In the genomic region with DNA sequence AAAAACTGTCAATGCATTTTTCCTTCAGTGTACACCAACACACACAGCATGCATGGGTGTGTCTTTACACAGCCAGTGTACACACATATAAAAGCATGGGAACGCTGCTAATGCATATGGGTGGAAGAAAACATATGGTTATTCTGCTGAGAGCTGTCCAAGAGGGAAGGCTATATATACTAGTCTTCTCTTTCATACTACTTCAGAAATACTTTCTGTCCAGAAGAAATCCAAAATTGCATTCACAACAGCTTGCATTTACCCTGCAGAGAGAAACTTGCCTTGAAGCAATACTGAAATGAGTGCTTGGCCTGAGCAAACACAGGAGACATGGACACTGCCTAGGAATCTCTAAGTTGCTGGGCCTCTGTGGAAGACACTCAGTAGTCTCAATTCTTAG, we compare ENCODE assay signal across 33 mouse cellular contexts. TPM values are rescaled to one million over a fixed set of nuclear protein-coding genes. Genes with fewer than 3 reads are reported as not detected.
A peak's percentile ranks its signal among the peaks of the same experiment; 100 is the strongest.
DNase-seq lines count a peak whose midpoint lies in the region; ATAC-seq lines count a peak whose summit lies in the region.
"Had no signal": no experiment of that assay in that cellular context is flagged by ENCODE, and none has a peak within 500 bp of the region (broad histone marks: within the 10 kb centered on the region; RNA-seq: fewer than 3 reads in every experiment).

No protein-coding gene starts in this region.

- no peaks in the 10 kb centered on the region for H3K9me3 ChIP-seq in hindbrain, embryonic 12.5 days (replicated peaks)
- no peaks in the 10 kb centered on the region for H3K9me3 ChIP-seq in hindbrain, embryonic 11.5 days (ENCODE audit: control insufficient read depth, low read length)
- H3K9me3 ChIP-seq in midbrain, embryonic 12.5 days: no peaks in the 10 kb centered on the region
- no peaks in the 10 kb centered on the region for H3K9me3 ChIP-seq in midbrain, embryonic 16.5 days (replicated peaks; ENCODE audit: control insufficient read depth, low read length, poor library complexity, severe bottlenecking)
- H3K9me3 ChIP-seq in midbrain, embryonic 14.5 days (ENCODE audit: control insufficient read depth, low read length): no peaks in the 10 kb centered on the region
- H3K9me3 ChIP-seq in neural tube, embryonic 15.5 days (replicated peaks): no peaks in the 10 kb centered on the region
- H3K9me3 ChIP-seq: heart, embryonic 10.5 days; heart, embryonic 15.5 days; limb, embryonic 10.5 days; limb, embryonic 15.5 days; liver, embryonic 13.5 days; megakaryocyte, embryonic 14.5 days had no signal

- H3K27ac ChIP-seq in hindbrain, embryonic 12.5 days: no peak overlapping the region
- H3K27ac ChIP-seq in hindbrain, embryonic 11.5 days (ENCODE audit: low read depth, low read length): no peak overlapping the region
- no peak overlapping the region for H3K27ac ChIP-seq in midbrain, embryonic 12.5 days (replicated peaks)
- no peak overlapping the region for H3K27ac ChIP-seq in midbrain, embryonic 16.5 days (ENCODE audit: low read length)
- H3K27ac ChIP-seq in midbrain, embryonic 14.5 days (replicated peaks; ENCODE audit: low read depth, low read length): no peak overlapping the region
- no peak overlapping the region for H3K27ac ChIP-seq in neural tube, embryonic 15.5 days (replicated peaks)
- H3K27ac ChIP-seq: heart, embryonic 10.5 days; heart, embryonic 15.5 days; limb, embryonic 10.5 days; limb, embryonic 15.5 days; liver, embryonic 13.5 days had no signal

- no peaks in the 10 kb centered on the region for H3K36me3 ChIP-seq in hindbrain, embryonic 12.5 days
- H3K36me3 ChIP-seq in hindbrain, embryonic 11.5 days (ENCODE audit: control insufficient read depth, insufficient read depth, low read length): no peaks in the 10 kb centered on the region
- H3K36me3 ChIP-seq in midbrain, embryonic 12.5 days: no peaks in the 10 kb centered on the region
- no peaks in the 10 kb centered on the region for H3K36me3 ChIP-seq in midbrain, embryonic 16.5 days (ENCODE audit: control insufficient read depth, insufficient read depth, low read length)
- H3K36me3 ChIP-seq in midbrain, embryonic 14.5 days (ENCODE audit: control insufficient read depth, insufficient read depth, low read length): no peaks in the 10 kb centered on the region
- H3K36me3 ChIP-seq in neural tube, embryonic 15.5 days: no peaks in the 10 kb centered on the region
- H3K36me3 ChIP-seq: heart, embryonic 15.5 days; limb, embryonic 10.5 days; limb, embryonic 15.5 days; liver, embryonic 13.5 days had no signal

- peak overlapping the region; percentile 22 for H3K4me2 ChIP-seq in hindbrain, embryonic 12.5 days (replicated peaks)
- H3K4me2 ChIP-seq in hindbrain, embryonic 11.5 days (replicated peaks; ENCODE audit: low read depth, low read length): no peak overlapping the region
- H3K4me2 ChIP-seq in midbrain, embryonic 12.5 days (replicated peaks): peak overlapping the region; percentile 26
- H3K4me2 ChIP-seq in midbrain, embryonic 16.5 days (ENCODE audit: low read length): no peak overlapping the region
- 0 out of 2 replicates have a peak overlapping the region, but pooled peaks have one; percentile 6 for H3K4me2 ChIP-seq in midbrain, embryonic 14.5 days (ENCODE audit: low read length)
- H3K4me2 ChIP-seq in neural tube, embryonic 15.5 days: peak overlapping the region; percentile 22
- H3K4me2 ChIP-seq: heart, embryonic 15.5 days; limb, embryonic 15.5 days; liver, embryonic 13.5 days had no signal

- no peak for ATAC-seq in hindbrain, embryonic 12.5 days (ENCODE audit: low FRiP score)
- no peak for ATAC-seq in hindbrain, embryonic 11.5 days (ENCODE audit: low FRiP score)
- no peak for ATAC-seq in midbrain, embryonic 12.5 days (ENCODE audit: low FRiP score, low read depth)
- no peak for ATAC-seq in midbrain, embryonic 16.5 days
- ATAC-seq in midbrain, embryonic 14.5 days (ENCODE audit: low FRiP score, low TSS enrichment): no peak
- ATAC-seq in neural tube, embryonic 15.5 days (ENCODE audit: low FRiP score): no peak
- ATAC-seq: activated CD4-positive, CD25-positive, alpha-beta regulatory T cell, adult 4 months; forebrain, embryonic 16.5 days; intestine, embryonic 16.5 days; lung, postnatal 0 days had no signal

- peaks cover 50% of the 10 kb centered on the region for H3K4me1 ChIP-seq in hindbrain, embryonic 12.5 days
- H3K4me1 ChIP-seq in hindbrain, embryonic 11.5 days (replicated peaks; ENCODE audit: control insufficient read depth, insufficient read depth, low read length): peaks cover 27% of the 10 kb centered on the region
- H3K4me1 ChIP-seq in midbrain, embryonic 12.5 days: peaks cover 57% of the 10 kb centered on the region
- peaks cover 39% of the 10 kb centered on the region for H3K4me1 ChIP-seq in midbrain, embryonic 16.5 days (ENCODE audit: control insufficient read depth, insufficient read depth, low read length)
- H3K4me1 ChIP-seq in midbrain, embryonic 14.5 days (ENCODE audit: control insufficient read depth, insufficient read depth, low read length): peaks cover 31% of the 10 kb centered on the region
- H3K4me1 ChIP-seq in neural tube, embryonic 15.5 days: peaks cover 51% of the 10 kb centered on the region

- peaks cover 67% of the 10 kb centered on the region for H3K27me3 ChIP-seq in hindbrain, embryonic 12.5 days
- H3K27me3 ChIP-seq in hindbrain, embryonic 11.5 days (ENCODE audit: control insufficient read depth, insufficient read depth, low read length): peaks cover 47% of the 10 kb centered on the region
- H3K27me3 ChIP-seq in midbrain, embryonic 12.5 days: peaks cover 80% of the 10 kb centered on the region
- peaks cover 19% of the 10 kb centered on the region for H3K27me3 ChIP-seq in midbrain, embryonic 16.5 days (ENCODE audit: control insufficient read depth, insufficient read depth, low read depth, low read length)
- peaks cover 45% of the 10 kb centered on the region for H3K27me3 ChIP-seq in midbrain, embryonic 14.5 days (ENCODE audit: control insufficient read depth, insufficient read depth, low read length)
- H3K27me3 ChIP-seq in neural tube, embryonic 15.5 days (replicated peaks): peaks cover 21% of the 10 kb centered on the region

- 77% methylated on average over 1 of the region's 1 CpGs for WGBS in hindbrain, embryonic 12.5 days
- WGBS in hindbrain, embryonic 11.5 days: 70% methylated on average over 1 of the region's 1 CpGs
- WGBS in midbrain, embryonic 12.5 days: 74% methylated on average over 1 of the region's 1 CpGs
- WGBS in midbrain, embryonic 16.5 days: 74% methylated on average over 1 of the region's 1 CpGs
- WGBS in midbrain, embryonic 14.5 days: 77% methylated on average over 1 of the region's 1 CpGs
- 67% methylated on average over 1 of the region's 1 CpGs for WGBS in neural tube, embryonic 15.5 days

- H3K9ac ChIP-seq in hindbrain, embryonic 12.5 days: no peak overlapping the region
- no peak overlapping the region for H3K9ac ChIP-seq in hindbrain, embryonic 11.5 days (ENCODE audit: low read depth, low read length)
- H3K9ac ChIP-seq in midbrain, embryonic 12.5 days (replicated peaks): no peak overlapping the region
- H3K9ac ChIP-seq in midbrain, embryonic 16.5 days (ENCODE audit: low read depth, low read length): no peak overlapping the region
- H3K9ac ChIP-seq in midbrain, embryonic 14.5 days (replicated peaks; ENCODE audit: low read length): no peak overlapping the region
- no peak overlapping the region for H3K9ac ChIP-seq in neural tube, embryonic 15.5 days (replicated peaks)
- H3K9ac ChIP-seq: heart, embryonic 15.5 days; limb, embryonic 15.5 days; liver, embryonic 13.5 days had no signal

- DNase-seq in hindbrain, embryonic 11.5 days (ENCODE audit: low spot score): no peak
- DNase-seq in midbrain, embryonic 14.5 days: no peak
- no peak for DNase-seq in adrenal gland, adult 8-10 months
- DNase-seq in right cerebral cortex, adult 18-20 months: no peak
- DNase-seq: adrenal gland, postnatal 10 days; B cell, adult 2 months; cerebellum, adult 11 months; cerebellum, adult 9-10 months; cerebellum, postnatal 36 days; gastrocnemius, postnatal 14 days; kidney, adult 8-10 months; kidney, postnatal 14 days; layer of hippocampus, adult 9-11 months; liver, embryonic 13.5 days; lung, adult 18-20 months; lung, postnatal 4 days; right cerebral cortex, postnatal 4 days; thymus, postnatal 14 days had no signal

- H3K4me3 ChIP-seq in hindbrain, embryonic 12.5 days: no peak overlapping the region
- no peak overlapping the region for H3K4me3 ChIP-seq in hindbrain, embryonic 11.5 days (ENCODE audit: low read depth, low read length)
- peak overlapping the region; percentile 12 for H3K4me3 ChIP-seq in midbrain, embryonic 12.5 days
- no peak overlapping the region for H3K4me3 ChIP-seq in midbrain, embryonic 16.5 days (ENCODE audit: low read depth, low read length)
- no peak overlapping the region for H3K4me3 ChIP-seq in midbrain, embryonic 14.5 days (replicated peaks; ENCODE audit: low read depth, low read length)
- no peak overlapping the region for H3K4me3 ChIP-seq in neural tube, embryonic 15.5 days (replicated peaks)
- H3K4me3 ChIP-seq: heart, embryonic 10.5 days; heart, embryonic 15.5 days; limb, embryonic 10.5 days; limb, embryonic 15.5 days; liver, embryonic 13.5 days; megakaryocyte, embryonic 14.5 days had no signal

RNA-seq across cellular contexts. Expression of a gene that starts 18.8 kb away (rescaled TPM):
- 50.9 and 58.7 TPM in 2 replicates for polyA plus RNA-seq in hindbrain, embryonic 12.5 days (2016; fragmentation: Nextera tagmentation; extraction: Ambion mirVana)
- 7.7 and 11.9 TPM in 2 replicates for polyA plus RNA-seq in hindbrain, embryonic 11.5 days (2014; fragmentation: Nextera tagmentation; extraction: Ambion mirVana)
- 26.6 and 34.6 TPM in 2 replicates for polyA plus RNA-seq in midbrain, embryonic 12.5 days (2016; fragmentation: Nextera tagmentation; extraction: Ambion mirVana)
- polyA plus RNA-seq in midbrain, embryonic 16.5 days (2015; fragmentation: Nextera tagmentation; extraction: Ambion mirVana): 15.8 and 16.1 TPM in 2 replicates
- 8.4 and 12.3 TPM in 2 replicates for polyA plus RNA-seq in midbrain, embryonic 14.5 days (2014; fragmentation: Nextera tagmentation; extraction: Ambion mirVana)
- 25.7 and 28.9 TPM in 2 replicates for polyA plus RNA-seq in neural tube, embryonic 15.5 days (2015; fragmentation: Nextera tagmentation; extraction: Ambion mirVana)
- 10 to 100 TPM; 14.3 to 20.8 (median 16.2) TPM for total RNA-seq in adrenal gland, adult 8-10 months (2022)
- total RNA-seq: granulocyte monocyte progenitor cell, adult 5-6 weeks; neutrophil, adult 5-6 weeks had no signal

RNA-seq across cellular contexts. Expression of a gene that starts 50.1 kb away (rescaled TPM):
- 0.81 and 1.0 TPM in 2 replicates for polyA plus RNA-seq in hindbrain, embryonic 12.5 days (2016; fragmentation: Nextera tagmentation; extraction: Ambion mirVana)
- 0.73 and 0.74 TPM in 2 replicates for polyA plus RNA-seq in hindbrain, embryonic 11.5 days (2014; fragmentation: Nextera tagmentation; extraction: Ambion mirVana)
- 0.34 and 0.63 TPM in 2 replicates for polyA plus RNA-seq in midbrain, embryonic 12.5 days (2016; fragmentation: Nextera tagmentation; extraction: Ambion mirVana)
- polyA plus RNA-seq in midbrain, embryonic 16.5 days (2015; fragmentation: Nextera tagmentation; extraction: Ambion mirVana): 0.21 and 0.24 TPM in 2 replicates
- polyA plus RNA-seq in midbrain, embryonic 14.5 days (2014; fragmentation: Nextera tagmentation; extraction: Ambion mirVana): 0.04 and 0.54 TPM in 2 replicates
- polyA plus RNA-seq in neural tube, embryonic 15.5 days (2015; fragmentation: Nextera tagmentation; extraction: Ambion mirVana): 0.72 and 2.0 TPM in 2 replicates
- 1 to 10 TPM; 1.7 to 4.6 (median 2.9) TPM for total RNA-seq in adrenal gland, adult 8-10 months (2022)

Comparison
In these comparisons a context has a peak if more than half of its experiments do, and no peak if none do; other contexts are left out.
1. H3K4me2 ChIP-seq: peak in hindbrain, embryonic 12.5 days (single experiment), midbrain, embryonic 12.5 days (single experiment), midbrain, embryonic 14.5 days (single experiment) and neural tube, embryonic 15.5 days (single experiment); none in hindbrain, embryonic 11.5 days (single experiment) and midbrain, embryonic 16.5 days (single experiment).